Mouse (Mus musculus): ENCODE measurements around the gene Igf1r. TPM values are rescaled to one million over a fixed set of nuclear protein-coding genes. Genes with fewer than 3 reads are reported as not detected.

Gene Igf1r
- polyA plus RNA-seq, 1 experiment from 2014 or later: 28.5 TPM

- Histone ChIP-seq H3K4me2 (ENCODE audit: low read depth, low read length) (peak overlapping the region; percentile 82), H3K36me3 (ENCODE audit: control insufficient read depth, insufficient read depth, low read length) (no peaks in the 10 kb centered on the region), H3K4me1 (ENCODE audit: control insufficient read depth, insufficient read depth, low read length) (peaks cover 38% of the 10 kb centered on the region), H3K9me3 (ENCODE audit: control insufficient read depth, low read length) (no peaks in the 10 kb centered on the region), H3K27ac (ENCODE audit: low read depth, low read length) (peak overlapping the region; percentile 97), H3K9ac (replicated peaks; ENCODE audit: low read depth, low read length) (peak overlapping the region; percentile 72), H3K4me3 (ENCODE audit: low read depth, low read length) (peak overlapping the region; percentile 53), H3K27me3 (ENCODE audit: control insufficient read depth, insufficient read depth, low read length) (no peaks in the 10 kb centered on the region)
- ATAC-seq (ENCODE audit: low read depth): peak; percentile 92
- under 1% methylated on average over 19 of the region's 19 CpGs for WGBS
These were observed 176.5 kb downstream of the Igf1r start for GRCm38 (mm10) chr7:68129077-68129511.

GRCm38 (mm10) chr7:68129546-68130253, 177.1 kb downstream of the Igf1r start:
- peak; percentile 74 for ATAC-seq (ENCODE audit: low read depth)
- H3K4me1 ChIP-seq (ENCODE audit: control insufficient read depth, insufficient read depth, low read length): peaks cover 38% of the 10 kb centered on the region
- H3K27ac ChIP-seq (ENCODE audit: low read depth, low read length): peak overlapping the region; percentile 97

GRCm38 (mm10) chr7:68130950-68131580, 178.4 kb downstream of the Igf1r start:
- no peaks in the 10 kb centered on the region for H3K36me3 ChIP-seq (ENCODE audit: control insufficient read depth, insufficient read depth, low read length)
- peaks cover 38% of the 10 kb centered on the region for H3K4me1 ChIP-seq (ENCODE audit: control insufficient read depth, insufficient read depth, low read length)
- ATAC-seq (ENCODE audit: low read depth): no peak
- H3K9me3 ChIP-seq (ENCODE audit: control insufficient read depth, low read length): no peaks in the 10 kb centered on the region
- H3K4me2 ChIP-seq (ENCODE audit: low read depth, low read length): no peak overlapping the region
- H3K27me3 ChIP-seq (ENCODE audit: control insufficient read depth, insufficient read depth, low read length): no peaks in the 10 kb centered on the region
- no peak overlapping the region for H3K4me3 ChIP-seq (ENCODE audit: low read depth, low read length)
- H3K9ac ChIP-seq (replicated peaks; ENCODE audit: low read depth, low read length): no peak overlapping the region
- 63% methylated on average over 13 of the region's 13 CpGs for WGBS
- no peak overlapping the region for H3K27ac ChIP-seq (ENCODE audit: low read depth, low read length)

More at GRCm38 (mm10) chr7:68129546-68130253, 177.1 kb downstream of the Igf1r start:
- no peaks in the 10 kb centered on the region for H3K9me3 ChIP-seq (ENCODE audit: control insufficient read depth, low read length)
- peak overlapping the region; percentile 53 for H3K4me3 ChIP-seq (ENCODE audit: low read depth, low read length)
- no peaks in the 10 kb centered on the region for H3K36me3 ChIP-seq (ENCODE audit: control insufficient read depth, insufficient read depth, low read length)
- H3K27me3 ChIP-seq (ENCODE audit: control insufficient read depth, insufficient read depth, low read length): no peaks in the 10 kb centered on the region
- peak overlapping the region; percentile 82 for H3K4me2 ChIP-seq (ENCODE audit: low read depth, low read length)
- H3K9ac ChIP-seq (replicated peaks; ENCODE audit: low read depth, low read length): peak overlapping the region; percentile 72
- WGBS: under 1% methylated on average over 19 of the region's 19 CpGs

GRCm38 (mm10) chr7:68133679-68134078, 181.1 kb downstream of the Igf1r start:
- no peak for ATAC-seq (ENCODE audit: low read depth)
- Histone ChIP-seq H3K36me3 (ENCODE audit: control insufficient read depth, insufficient read depth, low read length) (no peaks in the 10 kb centered on the region), H3K9me3 (ENCODE audit: control insufficient read depth, low read length) (no peaks in the 10 kb centered on the region), H3K27ac (ENCODE audit: low read depth, low read length) (no peak overlapping the region), H3K9ac (replicated peaks; ENCODE audit: low read depth, low read length) (no peak overlapping the region), H3K4me3 (ENCODE audit: low read depth, low read length) (no peak overlapping the region), H3K4me2 (ENCODE audit: low read depth, low read length) (no peak overlapping the region), H3K4me1 (ENCODE audit: control insufficient read depth, insufficient read depth, low read length) (peaks cover 27% of the 10 kb centered on the region), H3K27me3 (ENCODE audit: control insufficient read depth, insufficient read depth, low read length) (no peaks in the 10 kb centered on the region)
- WGBS: 54% methylated on average over 6 of the region's 6 CpGs

GRCm38 (mm10) chr7:68134948-68135347, 182.3 kb downstream of the Igf1r start:
- Histone ChIP-seq H3K9me3 (ENCODE audit: control insufficient read depth, low read length) (no peaks in the 10 kb centered on the region), H3K36me3 (ENCODE audit: control insufficient read depth, insufficient read depth, low read length) (no peaks in the 10 kb centered on the region), H3K27me3 (ENCODE audit: control insufficient read depth, insufficient read depth, low read length) (no peaks in the 10 kb centered on the region), H3K27ac (ENCODE audit: low read depth, low read length) (no peak overlapping the region), H3K4me1 (ENCODE audit: control insufficient read depth, insufficient read depth, low read length) (peaks cover 27% of the 10 kb centered on the region), H3K9ac (replicated peaks; ENCODE audit: low read depth, low read length) (no peak overlapping the region), H3K4me3 (ENCODE audit: low read depth, low read length) (no peak overlapping the region), H3K4me2 (ENCODE audit: low read depth, low read length) (no peak overlapping the region)
- 91% methylated on average over 16 of the region's 16 CpGs for WGBS
- ATAC-seq (ENCODE audit: low read depth): no peak

- no peak for ATAC-seq (ENCODE audit: low read depth)
- Histone ChIP-seq H3K36me3 (ENCODE audit: control insufficient read depth, insufficient read depth, low read length) (no peaks in the 10 kb centered on the region), H3K9ac (replicated peaks; ENCODE audit: low read depth, low read length) (no peak overlapping the region), H3K4me2 (ENCODE audit: low read depth, low read length) (no peak overlapping the region), H3K27me3 (ENCODE audit: control insufficient read depth, insufficient read depth, low read length) (no peaks in the 10 kb centered on the region), H3K4me3 (ENCODE audit: low read depth, low read length) (no peak overlapping the region), H3K27ac (ENCODE audit: low read depth, low read length) (peak overlapping the region; percentile 8; the same call in 1 of the 2 replicates), H3K9me3 (ENCODE audit: control insufficient read depth, low read length) (no peaks in the 10 kb centered on the region), H3K4me1 (ENCODE audit: control insufficient read depth, insufficient read depth, low read length) (peaks cover 16% of the 10 kb centered on the region)
- 74% methylated on average over 10 of the region's 10 CpGs for WGBS
These were observed 183.4 kb downstream of the Igf1r start for GRCm38 (mm10) chr7:68136056-68136455.

- 67% methylated on average over 2 of the region's 2 CpGs for WGBS
- no peaks in the 10 kb centered on the region for H3K4me1 ChIP-seq (ENCODE audit: control insufficient read depth, insufficient read depth, low read length)
- no peaks in the 10 kb centered on the region for H3K9me3 ChIP-seq (ENCODE audit: control insufficient read depth, low read length)
- H3K4me3 ChIP-seq (ENCODE audit: low read depth, low read length): no peak overlapping the region
- no peaks in the 10 kb centered on the region for H3K27me3 ChIP-seq (ENCODE audit: control insufficient read depth, insufficient read depth, low read length)
- no peak overlapping the region for H3K9ac ChIP-seq (replicated peaks; ENCODE audit: low read depth, low read length)
- H3K27ac ChIP-seq (ENCODE audit: low read depth, low read length): no peak overlapping the region
- no peaks in the 10 kb centered on the region for H3K36me3 ChIP-seq (ENCODE audit: control insufficient read depth, insufficient read depth, low read length)
- ATAC-seq (ENCODE audit: low read depth): no peak
- no peak overlapping the region for H3K4me2 ChIP-seq (ENCODE audit: low read depth, low read length)
These were observed 186.8 kb downstream of the Igf1r start for GRCm38 (mm10) chr7:68139384-68139783.

DNA sequence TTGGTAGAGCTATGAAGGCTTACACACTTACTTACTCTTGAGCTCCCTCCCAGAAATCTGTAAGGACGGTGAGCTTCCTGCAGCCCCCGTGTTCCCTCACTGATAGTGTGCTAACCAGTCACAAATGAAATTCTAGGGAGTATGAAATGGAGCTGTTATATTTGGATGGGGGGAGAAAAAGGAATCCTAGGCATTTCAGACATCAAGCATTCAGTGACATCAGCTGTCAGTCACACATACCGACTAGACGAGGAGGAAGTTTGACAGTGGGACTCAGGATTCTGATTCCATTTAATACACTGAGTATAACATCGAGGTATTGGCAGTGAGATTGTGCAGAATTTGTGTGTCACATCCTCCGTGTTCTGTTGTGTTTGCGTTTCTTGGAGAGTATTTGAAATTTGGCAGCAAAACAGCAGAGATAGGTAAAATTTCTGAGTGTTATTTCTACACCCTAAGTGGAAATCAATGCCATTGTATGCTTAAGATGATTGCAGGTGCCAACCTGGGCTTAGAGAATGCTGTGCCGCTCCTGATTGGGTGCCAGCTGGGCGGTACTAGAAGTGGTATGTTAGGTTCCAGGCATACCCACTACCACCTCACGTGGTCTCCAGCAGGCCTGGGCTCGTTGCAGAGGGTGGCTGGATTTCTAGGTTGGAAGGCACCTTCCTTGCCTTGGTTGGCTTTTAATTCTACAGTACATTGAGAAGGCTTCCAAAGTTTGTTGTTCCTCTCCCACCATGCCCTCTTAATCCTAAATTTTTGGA, 187.6 kb downstream of the Igf1r start:
- no peak overlapping the region for H3K4me3 ChIP-seq (ENCODE audit: low read depth, low read length)
- no peaks in the 10 kb centered on the region for H3K4me1 ChIP-seq (ENCODE audit: control insufficient read depth, insufficient read depth, low read length)
- WGBS: 84% methylated on average over 11 of the region's 11 CpGs
- H3K36me3 ChIP-seq (ENCODE audit: control insufficient read depth, insufficient read depth, low read length): no peaks in the 10 kb centered on the region
- H3K9me3 ChIP-seq (ENCODE audit: control insufficient read depth, low read length): no peaks in the 10 kb centered on the region
- H3K27me3 ChIP-seq (ENCODE audit: control insufficient read depth, insufficient read depth, low read length): no peaks in the 10 kb centered on the region
- no peak overlapping the region for H3K27ac ChIP-seq (ENCODE audit: low read depth, low read length)
- H3K9ac ChIP-seq (replicated peaks; ENCODE audit: low read depth, low read length): no peak overlapping the region
- no peak for ATAC-seq (ENCODE audit: low read depth)
- no peak overlapping the region for H3K4me2 ChIP-seq (ENCODE audit: low read depth, low read length)

- no peak overlapping the region for H3K4me2 ChIP-seq (ENCODE audit: low read depth, low read length)
- no peak overlapping the region for H3K27ac ChIP-seq (ENCODE audit: low read depth, low read length)
- no peaks in the 10 kb centered on the region for H3K27me3 ChIP-seq (ENCODE audit: control insufficient read depth, insufficient read depth, low read length)
- 73% methylated on average over 6 of the region's 6 CpGs for WGBS
- H3K4me3 ChIP-seq (ENCODE audit: low read depth, low read length): no peak overlapping the region
- H3K9me3 ChIP-seq (ENCODE audit: control insufficient read depth, low read length): no peaks in the 10 kb centered on the region
- no peak for ATAC-seq (ENCODE audit: low read depth)
- H3K4me1 ChIP-seq (ENCODE audit: control insufficient read depth, insufficient read depth, low read length): peaks cover 11% of the 10 kb centered on the region
- no peak overlapping the region for H3K9ac ChIP-seq (replicated peaks; ENCODE audit: low read depth, low read length)
- H3K36me3 ChIP-seq (ENCODE audit: control insufficient read depth, insufficient read depth, low read length): no peaks in the 10 kb centered on the region
These were observed 191.6 kb downstream of the Igf1r start for GRCm38 (mm10) chr7:68144266-68144665.

Measured in neural tube, embryonic 14.5 days (tissue).